Mouse (Mus musculus) hematopoietic stem cell, adult 5-6 weeks (primary cell): ENCODE measurements around the gene D11Wsu47e. TPM values are rescaled to one million over a fixed set of nuclear protein-coding genes. Genes with fewer than 3 reads are reported as not detected.

Experiments
- ATAC-seq, 2 experiments: fragments of 125-278 bp in 1 of 2; replicated peaks in 1 of 2; 2 replicates each; pipeline ENCODE4 v1.8.0; 2016 to 2017; ENCODE audit warnings: inconsistent platforms in 2 of 2, mild to moderate bottlenecking in 2 of 2, moderate number of reproducible peaks in 2 of 2, low read depth in 1 of 2, moderate TSS enrichment in 1 of 2; ENCODE audit not compliant: low FRiP score in 2 of 2, poor library complexity in 2 of 2, severe bottlenecking in 2 of 2, insufficient read depth in 1 of 2, low TSS enrichment in 1 of 2
- total RNA-seq: library from RNA; stranded (forward); fragments of 172-1452, 232-1000 nt; gene quantifications from 2 replicates; pipeline ENCODE4 v1.2.3, GENCODE M21; 2017

D11Wsu47e gene
- 14.1 and 14.5 TPM in 2 replicates for total RNA-seq

- ATAC-seq, result peak; percentile 84 to 85
Observed at GRCm38 (mm10) chr11:113683957-113684706, at the start of gene D11Wsu47e, which contains the start of gene Fam104a. Gene D11Wsu47e (plus strand): TSS chr11:113684412. Gene Fam104a (minus strand): TSS chr11:113684155.

- no peak for ATAC-seq
Observed at GRCm38 (mm10) chr11:113634699-113635121, 49.5 kb upstream of the D11Wsu47e start.

- ATAC-seq, result no peak
Observed at GRCm38 (mm10) chr11:113638680-113639079, 45.5 kb upstream of the D11Wsu47e start.

- no peak for ATAC-seq
Observed at GRCm38 (mm10) chr11:113645181-113645580, 39.0 kb upstream of the D11Wsu47e start.

- peak; percentile 76 to 86 for ATAC-seq
Observed at GRCm38 (mm10) chr11:113648152-113648551, 36.1 kb upstream of the D11Wsu47e start.

- ATAC-seq, result 0 out of 4 replicates have a peak, but pooled peaks of 1 of the 2 experiments have one; percentile 1
Observed at GRCm38 (mm10) chr11:113648690-113649352, 35.4 kb upstream of the D11Wsu47e start, which contains the start of gene Cog1. Gene Cog1 (plus strand): TSS chr11:113649169.

GRCm38 (mm10) chr11:113649353-113650210, 34.6 kb upstream of the D11Wsu47e start, which contains the start of gene Slc39a11:
Gene Slc39a11 (minus strand): TSS chr11:113650079.
- peak; percentile 19 to 67; a peak in 2 of 4 replicates for ATAC-seq

- ATAC-seq, result peak in 1 of 2 experiments; percentile 18; a peak in 2 of 4 replicates
Observed at GRCm38 (mm10) chr11:113651206-113651906, 32.9 kb upstream of the D11Wsu47e start.

GRCm38 (mm10) chr11:113651907-113652273, 32.3 kb upstream of the D11Wsu47e start:
- ATAC-seq, result no peak

- ATAC-seq, result no peak
Observed at GRCm38 (mm10) chr11:113652516-113652915, 31.7 kb upstream of the D11Wsu47e start.

- no peak for ATAC-seq
Observed at GRCm38 (mm10) chr11:113654105-113654504, 30.1 kb upstream of the D11Wsu47e start.

GRCm38 (mm10) chr11:113654561-113655270, 29.5 kb upstream of the D11Wsu47e start:
- ATAC-seq, result no peak

GRCm38 (mm10) chr11:113656511-113656932, 27.7 kb upstream of the D11Wsu47e start:
- ATAC-seq, result no peak

- ATAC-seq, result no peak
Observed at GRCm38 (mm10) chr11:113657221-113657620, 27.0 kb upstream of the D11Wsu47e start.

- ATAC-seq, result no peak
Observed at GRCm38 (mm10) chr11:113658319-113658718, 25.9 kb upstream of the D11Wsu47e start.

- ATAC-seq, result no peak
Observed at GRCm38 (mm10) chr11:113658763-113659162, 25.4 kb upstream of the D11Wsu47e start.
